Mouse (Mus musculus) heart, embryonic 12.5 days (tissue): Measurements from ENCODE around the gene Kcnip3. TPM values are rescaled to one million over a fixed set of nuclear protein-coding genes. Genes with fewer than 3 reads are reported as not detected.

Experiments
- ATAC-seq: fragments of 200-750 bp; cut with Nextera tagmentation; 2 replicates; pipeline ENCODE4 v1.8.0; 2017; ENCODE audit warnings: moderate TSS enrichment, moderate library complexity; ENCODE audit not compliant: insufficient number of reproducible peaks, low FRiP score
- H3K27ac ChIP-seq: fragments of 300-500 bp; sonication (generic); 2 replicates; pipeline ENCODE4 v1.5.1; 2016; ENCODE audit warnings: mild to moderate bottlenecking, moderate library complexity; ENCODE audit not compliant: poor library complexity, severe bottlenecking
- H3K27me3 ChIP-seq: fragments of 300-500 bp; sonication (generic); replicated peaks from 2 replicates; pipeline ENCODE4 v1.6.1; 2016; ENCODE audit warnings: mild to moderate bottlenecking, moderate library complexity
- H3K36me3 ChIP-seq: fragments of 300-500 bp; sonication (generic); 2 replicates; pipeline ENCODE4 v1.6.1; 2016; ENCODE audit warnings: mild to moderate bottlenecking, moderate library complexity
- H3K4me1 ChIP-seq: fragments of 300-500 bp; sonication (generic); replicated peaks from 2 replicates; pipeline ENCODE4 v1.6.1; 2016; ENCODE audit warnings: mild to moderate bottlenecking
- H3K4me2 ChIP-seq: fragments of 300-500 bp; sonication (generic); 2 replicates; pipeline ENCODE4 v1.6.1; 2016; ENCODE audit warnings: mild to moderate bottlenecking, moderate library complexity
- H3K4me3 ChIP-seq: fragments of 300-500 bp; sonication (generic); 2 replicates; pipeline ENCODE4 v1.5.1; 2016; ENCODE audit warnings: mild to moderate bottlenecking
- H3K9ac ChIP-seq: fragments of 300-500 bp; sonication (generic); 2 replicates; pipeline ENCODE4 v1.6.1; 2016; ENCODE audit warnings: mild to moderate bottlenecking, moderate library complexity
- H3K9me3 ChIP-seq: fragments of 300-500 bp; sonication (generic); replicated peaks from 2 replicates; pipeline ENCODE4 v1.6.1; 2016; ENCODE audit warnings: mild to moderate bottlenecking, moderate library complexity
- WGBS: fragments of 180-500 bp; shearing (Covaris S2); methylation state at CpG from one replicate; pipeline ENCODE4 v1.1.7; 2016; 5-methylcytosine and 5-hydroxymethylcytosine counted together
- polyA plus RNA-seq: library from polyadenylated mRNA; unstranded; fragments of >200 nt; fragmentation: Nextera tagmentation; extraction: Ambion mirVana; gene quantifications from 2 replicates; pipeline ENCODE4 v1.2.1, GENCODE M21; 2016

Gene Kcnip3
- polyA plus RNA-seq, 1 experiment from 2014 or later = 1.2 TPM

GRCm38 (mm10) chr2:127462314-127462713 is 59.6 kb downstream of the Kcnip3 start:
- Histone ChIP-seq H3K4me2 (no peak overlapping the region), H3K9ac (no peak overlapping the region), H3K4me1 (peaks cover 23% of the 10 kb centered on the region), H3K9me3 (no peaks in the 10 kb centered on the region), H3K27me3 (peaks cover 23% of the 10 kb centered on the region), H3K27ac (no peak overlapping the region), H3K4me3 (no peak overlapping the region), H3K36me3 (no peaks in the 10 kb centered on the region)
- 7% methylated on average over 8 of the region's 8 CpGs for WGBS
- 0 out of 2 replicates have a peak, but pooled peaks have one; percentile 45 for ATAC-seq

GRCm38 (mm10) chr2:127461351-127461750 is 60.5 kb downstream of the Kcnip3 start:
- Histone ChIP-seq H3K4me3 (no peak overlapping the region), H3K9me3 (no peaks in the 10 kb centered on the region), H3K27ac (no peak overlapping the region), H3K9ac (no peak overlapping the region), H3K4me1 (peaks cover 23% of the 10 kb centered on the region), H3K4me2 (no peak overlapping the region), H3K36me3 (no peaks in the 10 kb centered on the region), H3K27me3 (peaks cover 32% of the 10 kb centered on the region)
- ATAC-seq = no peak
- WGBS = 35% methylated on average over 9 of the region's 9 CpGs

DNA sequence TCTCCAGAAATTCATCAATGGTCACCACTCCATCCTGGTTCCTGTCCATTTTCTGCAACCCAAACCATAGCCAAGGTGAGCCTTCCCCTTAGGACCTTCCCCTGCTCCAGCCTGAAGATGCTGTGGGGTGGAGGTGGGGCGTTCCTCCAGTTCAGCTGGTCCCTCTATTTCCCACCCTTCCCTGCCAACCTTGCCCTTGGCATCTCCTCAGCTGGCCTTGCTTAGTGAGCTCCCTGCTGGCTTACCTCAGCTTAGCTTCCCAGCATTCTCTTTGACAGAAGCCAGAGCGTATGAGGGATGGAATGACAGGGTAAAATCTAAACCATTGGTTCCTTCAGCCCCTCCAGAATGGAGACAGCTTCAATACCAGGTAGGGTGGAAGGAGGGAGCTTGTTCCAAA is 62.6 kb downstream of the Kcnip3 start:
- Histone ChIP-seq H3K4me1 (peaks cover 6% of the 10 kb centered on the region), H3K36me3 (no peaks in the 10 kb centered on the region), H3K27ac (no peak overlapping the region), H3K27me3 (peaks cover 45% of the 10 kb centered on the region), H3K9me3 (no peaks in the 10 kb centered on the region), H3K9ac (no peak overlapping the region), H3K4me2 (no peak overlapping the region), H3K4me3 (no peak overlapping the region)
- ATAC-seq = no peak
- WGBS = 65% methylated on average over 2 of the region's 2 CpGs

- Histone ChIP-seq H3K4me3 (no peak overlapping the region), H3K36me3 (no peaks in the 10 kb centered on the region), H3K4me2 (no peak overlapping the region), H3K4me1 (peaks cover 23% of the 10 kb centered on the region), H3K9me3 (no peaks in the 10 kb centered on the region), H3K9ac (no peak overlapping the region), H3K27ac (no peak overlapping the region), H3K27me3 (peaks cover 36% of the 10 kb centered on the region)
- WGBS = 5% methylated on average over 5 of the region's 5 CpGs
- no peak for ATAC-seq
Measured at GRCm38 (mm10) chr2:127453764-127454163, 68.1 kb downstream of the Kcnip3 start.

GRCm38 (mm10) chr2:127453141-127453540 is 68.8 kb downstream of the Kcnip3 start:
- Histone ChIP-seq H3K27me3 (peaks cover 34% of the 10 kb centered on the region), H3K27ac (no peak overlapping the region), H3K9me3 (no peaks in the 10 kb centered on the region), H3K36me3 (no peaks in the 10 kb centered on the region), H3K4me2 (no peak overlapping the region), H3K4me1 (peaks cover 23% of the 10 kb centered on the region), H3K9ac (no peak overlapping the region), H3K4me3 (no peak overlapping the region)
- WGBS = 71% methylated on average over 9 of the region's 9 CpGs
- no peak for ATAC-seq

DNA sequence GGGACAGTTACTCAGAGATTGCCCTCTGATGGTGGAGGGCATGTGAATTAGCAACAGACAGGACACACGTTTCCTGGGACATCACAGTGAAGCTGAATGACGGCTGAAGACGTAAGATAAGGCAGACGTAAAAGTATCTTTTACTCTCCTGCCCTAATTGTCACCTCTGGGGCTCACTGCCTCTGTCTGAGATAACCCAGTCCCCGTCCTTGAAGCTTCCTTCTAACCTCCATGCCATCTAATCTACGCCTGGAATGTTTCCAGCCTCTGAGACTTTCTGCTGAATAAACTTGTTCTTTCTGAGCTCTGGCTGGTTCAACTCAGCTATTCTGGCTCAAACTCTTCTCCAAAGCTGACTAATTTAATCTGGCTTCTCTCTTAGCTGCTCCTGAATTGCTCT is 70.1 kb downstream of the Kcnip3 start:
- Histone ChIP-seq H3K4me3 (no peak overlapping the region), H3K27me3 (peaks cover 28% of the 10 kb centered on the region), H3K9me3 (no peaks in the 10 kb centered on the region), H3K36me3 (no peaks in the 10 kb centered on the region), H3K9ac (no peak overlapping the region), H3K4me1 (peaks cover 23% of the 10 kb centered on the region), H3K27ac (no peak overlapping the region), H3K4me2 (no peak overlapping the region)
- 4% methylated on average over 6 of the region's 6 CpGs for WGBS
- ATAC-seq = no peak

DNA sequence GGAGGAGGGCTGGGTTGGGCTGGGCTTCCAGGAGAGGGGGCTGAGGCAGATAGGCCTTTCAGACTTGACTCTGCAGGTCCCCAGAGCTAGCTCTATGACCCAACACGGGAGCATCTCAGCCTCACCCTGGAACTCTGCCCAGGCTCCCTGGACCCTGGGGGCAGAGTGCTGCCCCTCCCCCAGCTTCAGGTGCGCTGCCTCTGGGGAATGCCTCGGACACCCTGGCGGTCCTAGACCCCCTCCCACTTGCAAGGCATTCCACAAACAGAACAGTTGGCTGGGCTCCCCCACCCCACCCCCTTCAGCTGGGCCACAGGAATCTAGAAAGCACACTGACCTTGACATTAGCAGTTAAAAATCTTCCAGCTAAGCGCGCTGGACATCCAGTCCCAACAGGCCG is 72.2 kb downstream of the Kcnip3 start:
- ATAC-seq = peak; percentile 34; the same call in 1 of the 2 replicates
- Histone ChIP-seq H3K4me1 (peaks cover 23% of the 10 kb centered on the region), H3K36me3 (no peaks in the 10 kb centered on the region), H3K4me3 (no peak overlapping the region), H3K9me3 (no peaks in the 10 kb centered on the region), H3K9ac (no peak overlapping the region), H3K27me3 (peaks cover 14% of the 10 kb centered on the region), H3K27ac (no peak overlapping the region), H3K4me2 (no peak overlapping the region; the same call in 1 of the 2 replicates)
- 28% methylated on average over 7 of the region's 7 CpGs for WGBS

- Histone ChIP-seq H3K4me1 (peaks cover 29% of the 10 kb centered on the region), H3K9ac (no peak overlapping the region), H3K36me3 (no peaks in the 10 kb centered on the region), H3K27ac (no peak overlapping the region), H3K4me2 (no peak overlapping the region), H3K4me3 (no peak overlapping the region), H3K27me3 (peaks cover 6% of the 10 kb centered on the region; the same call in 1 of the 2 replicates), H3K9me3 (no peaks in the 10 kb centered on the region)
- ATAC-seq = no peak
- WGBS = 3% methylated on average over 3 of the region's 3 CpGs
Measured at GRCm38 (mm10) chr2:127446847-127447246, 75.0 kb downstream of the Kcnip3 start.

DNA sequence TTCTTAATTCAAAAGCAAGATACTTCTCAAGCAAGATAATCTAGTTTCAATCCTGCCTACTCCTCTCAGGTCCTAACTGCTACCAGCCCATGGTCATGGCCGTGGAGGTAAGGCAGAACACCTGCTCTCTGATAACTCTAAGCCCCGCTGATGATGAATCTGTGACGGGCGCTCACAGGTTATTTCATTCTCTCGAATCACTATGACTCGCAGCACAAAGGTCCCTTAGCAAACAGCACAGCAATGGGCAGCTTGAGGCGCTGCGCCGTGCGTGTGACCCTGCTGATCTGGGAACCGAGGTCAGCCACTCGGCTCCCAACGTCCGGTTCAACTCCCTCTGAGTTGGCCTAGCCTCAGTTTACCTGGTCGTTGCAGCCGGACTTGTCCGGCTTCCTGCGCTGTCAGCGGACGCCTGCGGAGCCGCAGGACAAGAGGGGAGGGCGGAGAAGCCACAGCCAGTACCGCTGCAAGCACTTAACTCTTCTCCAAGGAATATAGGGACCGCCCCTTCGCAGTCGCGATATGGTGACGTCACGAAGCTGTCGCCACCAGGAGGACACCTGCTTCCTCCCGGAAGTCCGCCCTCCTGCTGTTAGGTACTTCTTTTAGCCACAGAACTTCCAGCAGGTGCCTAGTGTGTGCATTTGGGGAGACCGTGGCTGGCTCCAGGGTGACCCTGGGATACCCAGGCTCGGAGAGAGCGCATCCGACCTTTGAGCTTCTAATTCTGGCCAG is 77.7 kb downstream of the Kcnip3 start, which contains the start of gene Fahd2a:
Fahd2a (minus strand) TSS at position 511 of the 735 bp plus-strand sequence.
- no peaks in the 10 kb centered on the region for H3K9me3 ChIP-seq
- ATAC-seq = peak; percentile 94
- H3K4me2 ChIP-seq = peak within 1 kb of the TSS; percentile 76
- no peak within 1 kb of the TSS for H3K27ac ChIP-seq
- no peaks in the 10 kb centered on the region for H3K27me3 ChIP-seq
- 5% methylated on average over 37 of the region's 37 CpGs for WGBS
- H3K36me3 ChIP-seq = peaks cover 4% of the 10 kb centered on the region
- peak within 1 kb of the TSS; percentile 76 for H3K4me3 ChIP-seq
- H3K9ac ChIP-seq = peak within 1 kb of the TSS; percentile 78
- H3K4me1 ChIP-seq = peaks cover 13% of the 10 kb centered on the region

DNA sequence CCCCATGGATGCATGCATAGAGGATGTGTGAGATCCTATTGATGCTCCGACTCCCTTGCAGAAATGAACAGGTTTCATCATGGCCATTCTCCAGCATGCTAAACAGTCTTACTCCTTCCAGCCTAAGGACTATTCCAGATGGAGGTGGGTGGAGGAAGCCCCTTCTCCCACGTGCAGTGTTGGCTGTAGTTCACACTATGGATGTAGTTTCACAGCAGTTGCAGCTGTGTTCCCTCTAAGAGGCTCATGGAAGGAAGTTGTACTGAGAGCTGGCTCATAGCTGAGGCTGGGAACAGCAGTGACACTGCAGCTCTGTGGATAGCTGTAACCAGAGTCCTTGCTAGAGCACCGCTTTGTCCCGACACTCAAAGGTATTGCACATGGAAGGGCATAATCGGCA is 84.2 kb downstream of the Kcnip3 start:
- Histone ChIP-seq H3K4me2 (no peak overlapping the region), H3K27me3 (no peaks in the 10 kb centered on the region), H3K27ac (no peak overlapping the region), H3K9me3 (no peaks in the 10 kb centered on the region), H3K9ac (no peak overlapping the region), H3K4me1 (no peaks in the 10 kb centered on the region), H3K4me3 (no peak overlapping the region), H3K36me3 (peaks cover 53% of the 10 kb centered on the region)
- WGBS = 88% methylated on average over 5 of the region's 5 CpGs
- ATAC-seq = no peak

DNA sequence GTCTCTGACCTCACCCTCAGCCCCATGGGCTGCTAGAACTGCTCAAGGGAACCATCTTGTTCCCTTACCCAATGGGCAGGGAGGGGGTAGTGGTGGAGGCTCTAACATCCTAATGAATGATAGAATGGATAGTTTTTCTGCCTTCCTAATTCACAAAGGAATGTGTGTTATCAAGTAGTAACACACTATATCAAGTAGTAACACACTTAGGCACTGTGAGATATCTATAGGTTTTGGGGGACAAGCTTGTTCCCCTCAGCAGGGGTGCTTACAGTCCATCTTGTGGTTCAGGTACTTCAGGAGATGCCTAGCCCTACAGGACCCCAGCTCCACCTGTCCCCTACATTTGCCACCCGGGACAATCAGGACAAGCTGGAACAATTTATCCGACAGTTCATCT is 86.3 kb downstream of the Kcnip3 start:
- 94% methylated on average over 2 of the region's 2 CpGs for WGBS
- ATAC-seq = no peak
- Histone ChIP-seq H3K4me1 (no peaks in the 10 kb centered on the region), H3K9ac (no peak overlapping the region), H3K9me3 (no peaks in the 10 kb centered on the region), H3K4me2 (no peak overlapping the region), H3K27ac (no peak overlapping the region), H3K27me3 (no peaks in the 10 kb centered on the region), H3K36me3 (peaks cover 53% of the 10 kb centered on the region), H3K4me3 (no peak overlapping the region)

- 29% methylated on average over 2 of the region's 2 CpGs for WGBS
- no peaks in the 10 kb centered on the region for H3K9me3 ChIP-seq
- no peak for ATAC-seq
- H3K27me3 ChIP-seq = no peaks in the 10 kb centered on the region
- no peak overlapping the region for H3K4me3 ChIP-seq
- H3K4me1 ChIP-seq = no peaks in the 10 kb centered on the region
- no peak overlapping the region for H3K9ac ChIP-seq
- H3K27ac ChIP-seq = no peak overlapping the region
- H3K36me3 ChIP-seq = peaks cover 53% of the 10 kb centered on the region
- no peak overlapping the region for H3K4me2 ChIP-seq
Measured at GRCm38 (mm10) chr2:127435135-127435534, 86.8 kb downstream of the Kcnip3 start.
